Mouse (Mus musculus) kidney, postnatal 0 days (tissue): ENCODE measurements around the gene Ran. TPM values are rescaled to one million over a fixed set of nuclear protein-coding genes. Genes with fewer than 3 reads are reported as not detected.
A peak's percentile ranks its signal among the peaks of the same experiment; 100 is the strongest.

Source experiments
- ATAC-seq: fragments of 200-750 bp; cut with Nextera tagmentation; replicated peaks from 2 replicates; pipeline ENCODE4 v1.8.0; 2017; ENCODE audit warnings: low read depth, moderate number of reproducible peaks, moderate TSS enrichment, moderate library complexity; ENCODE audit not compliant: low FRiP score
- DNase-seq: peaks from one replicate; pipeline ENCODE4 v3.0.0-alpha.2; 2016; ENCODE audit warnings: low spot score
- H3K27ac ChIP-seq: fragments of 300-500 bp; sonication (generic); 2 replicates; pipeline ENCODE4 v1.5.1; 2014; ENCODE audit warnings: mild to moderate bottlenecking
- H3K27me3 ChIP-seq: fragments of 300-500 bp; sonication (generic); 2 replicates; pipeline ENCODE4 v1.6.1; 2014; ENCODE audit warnings: low read length, mixed read lengths; ENCODE audit not compliant: insufficient read depth
- H3K36me3 ChIP-seq: fragments of 300-500 bp; sonication (generic); 2 replicates; pipeline ENCODE4 v1.6.1; 2014; ENCODE audit warnings: low read length, mixed read lengths; ENCODE audit not compliant: insufficient read depth
- H3K4me1 ChIP-seq: fragments of 300-500 bp; sonication (generic); replicated peaks from 2 replicates; pipeline ENCODE4 v1.6.1; 2014; ENCODE audit warnings: antibody characterized with exemption, low read length, mixed read lengths; ENCODE audit not compliant: insufficient read depth
- H3K4me2 ChIP-seq: fragments of 300-500 bp; sonication (generic); 2 replicates; pipeline ENCODE4 v1.6.1; 2014; ENCODE audit warnings: mild to moderate bottlenecking, low read length, moderate library complexity, mixed read lengths
- H3K4me3 ChIP-seq: fragments of 300-500 bp; sonication (generic); replicated peaks from 2 replicates; pipeline ENCODE4 v1.5.1; 2014; ENCODE audit warnings: low read depth, low read length
- H3K9ac ChIP-seq: fragments of 300-500 bp; sonication (generic); 2 replicates; pipeline ENCODE4 v1.6.1; 2014; ENCODE audit warnings: low read depth, low read length
- H3K9me3 ChIP-seq: fragments of 300-500 bp; sonication (generic); replicated peaks from 2 replicates; pipeline ENCODE4 v1.6.1; 2016; ENCODE audit warnings: low read length, inconsistent platforms, mixed read lengths
- CTCF ChIP-seq: IDR thresholded peaks from 2 replicates; pipeline ENCODE4 v1.5.1; 2016; ENCODE audit warnings: antibody characterized with exemption, low read depth, mild to moderate bottlenecking, moderate library complexity
- WGBS: fragments of 180-500 bp; shearing (Covaris S2); extraction: QIAGEN DNeasy Blood & Tissue Kit; methylation state at CpG from one replicate; pipeline ENCODE4 v1.1.7; 2014; 5-methylcytosine and 5-hydroxymethylcytosine counted together
- polyA plus RNA-seq: library from polyadenylated mRNA; unstranded; fragments of >200 nt; fragmentation: Nextera tagmentation; extraction: Ambion mirVana; gene quantifications from 2 replicates; pipeline ENCODE4 v1.2.1, GENCODE M21; 2015

The Ran gene
- polyA plus RNA-seq, 1 experiment from 2014 or later = 392 TPM

- TF ChIP-seq CTCF = peak; percentile 46
- no peak overlapping the region for H3K4me3 ChIP-seq
- H3K9ac ChIP-seq = no peak overlapping the region
- no peak overlapping the region for H3K27ac ChIP-seq
- DNase-seq = no peak
- no peaks in the 10 kb centered on the region for H3K4me1 ChIP-seq
- WGBS = 84% methylated on average over 3 of the region's 3 CpGs
- H3K4me2 ChIP-seq = no peak overlapping the region
- H3K27me3 ChIP-seq = no peaks in the 10 kb centered on the region
- no peak for ATAC-seq
- H3K9me3 ChIP-seq = no peaks in the 10 kb centered on the region
- H3K36me3 ChIP-seq = no peaks in the 10 kb centered on the region
Observed at GRCm38 (mm10) chr5:129059116-129059515, 39.2 kb downstream of the Ran start.

GRCm38 (mm10) chr5:129061579-129061978, 41.7 kb downstream of the Ran start:
- H3K4me1 ChIP-seq = no peaks in the 10 kb centered on the region
- no peak overlapping the region for H3K27ac ChIP-seq
- no peaks in the 10 kb centered on the region for H3K27me3 ChIP-seq
- H3K36me3 ChIP-seq = no peaks in the 10 kb centered on the region
- H3K9me3 ChIP-seq = no peaks in the 10 kb centered on the region
- 17% methylated on average over 13 of the region's 13 CpGs for WGBS
- H3K4me3 ChIP-seq = no peak overlapping the region
- no peak overlapping the region for H3K9ac ChIP-seq
- no peak overlapping the region for H3K4me2 ChIP-seq
- DNase-seq = peak; percentile 82
- no peak for ATAC-seq
- peak; percentile 85 for TF ChIP-seq CTCF

GRCm38 (mm10) chr5:129063037-129063791, 43.3 kb downstream of the Ran start:
- Histone ChIP-seq H3K27ac (no peak overlapping the region), H3K9me3 (no peaks in the 10 kb centered on the region), H3K36me3 (no peaks in the 10 kb centered on the region), H3K4me3 (0 out of 2 replicates have a peak overlapping the region, but pooled peaks have one; percentile 5), H3K27me3 (no peaks in the 10 kb centered on the region), H3K4me1 (no peaks in the 10 kb centered on the region), H3K9ac (no peak overlapping the region), H3K4me2 (peak overlapping the region; percentile 46)
- 7% methylated on average over 21 of the region's 21 CpGs for WGBS
- DNase-seq (peak; percentile 91), ATAC-seq (0 out of 2 replicates have a peak, but pooled peaks have one; percentile 45)
- peak; percentile 81 for TF ChIP-seq CTCF

GRCm38 (mm10) chr5:129063792-129064087, 43.9 kb downstream of the Ran start:
- ATAC-seq (no peak), DNase-seq (no peak)
- whole genome bisulfite sequencing = 24% methylated on average over 8 of the region's 8 CpGs
- Histone ChIP-seq H3K4me3 (no peak overlapping the region), H3K4me1 (no peaks in the 10 kb centered on the region), H3K9me3 (no peaks in the 10 kb centered on the region), H3K4me2 (peak overlapping the region; percentile 46), H3K9ac (no peak overlapping the region), H3K27ac (no peak overlapping the region), H3K36me3 (no peaks in the 10 kb centered on the region), H3K27me3 (no peaks in the 10 kb centered on the region)
- TF ChIP-seq CTCF = no peak

- TF ChIP-seq CTCF = no peak
- 56% methylated on average over 11 of the region's 11 CpGs for WGBS
- DNase-seq (no peak), ATAC-seq (no peak)
- Histone ChIP-seq H3K4me3 (no peak overlapping the region), H3K4me2 (no peak overlapping the region), H3K9ac (no peak overlapping the region), H3K9me3 (no peaks in the 10 kb centered on the region), H3K27ac (no peak overlapping the region), H3K27me3 (no peaks in the 10 kb centered on the region), H3K36me3 (no peaks in the 10 kb centered on the region), H3K4me1 (no peaks in the 10 kb centered on the region)
Observed at GRCm38 (mm10) chr5:129064186-129064585, 44.3 kb downstream of the Ran start.

- Histone ChIP-seq H3K27ac (no peak overlapping the region), H3K36me3 (no peaks in the 10 kb centered on the region), H3K27me3 (no peaks in the 10 kb centered on the region), H3K4me1 (no peaks in the 10 kb centered on the region), H3K9me3 (no peaks in the 10 kb centered on the region), H3K9ac (no peak overlapping the region), H3K4me3 (no peak overlapping the region), H3K4me2 (no peak overlapping the region)
- no peak for DNase-seq
- 81% methylated on average over 12 of the region's 12 CpGs for WGBS
- ATAC-seq = no peak
- no peak for TF ChIP-seq CTCF
Observed at GRCm38 (mm10) chr5:129065301-129065700, 45.4 kb downstream of the Ran start.

GRCm38 (mm10) chr5:129065946-129066345, 46.1 kb downstream of the Ran start:
- no peak overlapping the region for H3K4me3 ChIP-seq
- H3K4me2 ChIP-seq = no peak overlapping the region
- H3K27ac ChIP-seq = no peak overlapping the region
- no peak for DNase-seq
- no peak overlapping the region for H3K9ac ChIP-seq
- no peak for ATAC-seq
- H3K9me3 ChIP-seq = no peaks in the 10 kb centered on the region
- 51% methylated on average over 9 of the region's 9 CpGs for WGBS
- no peak for TF ChIP-seq CTCF
- no peaks in the 10 kb centered on the region for H3K4me1 ChIP-seq
- no peaks in the 10 kb centered on the region for H3K27me3 ChIP-seq
- H3K36me3 ChIP-seq = no peaks in the 10 kb centered on the region
